Comparison of ENCODE assay signal across 8 mouse cellular contexts in genomic region chr10:69306205-69306604, GRCm38 (mm10). TPM values are rescaled to one million over a fixed set of nuclear protein-coding genes. Genes with fewer than 3 reads are reported as not detected.
DNase-seq lines count a peak whose midpoint lies in the region; ATAC-seq lines count a peak whose summit lies in the region.

No protein-coding gene starts in this region.

- H3K36me3 ChIP-seq in liver, embryonic 11.5 days (ENCODE audit: control insufficient read depth, insufficient read depth, low read length) = no peaks in the 10 kb centered on the region
- no peaks in the 10 kb centered on the region for H3K36me3 ChIP-seq in midbrain, embryonic 14.5 days (ENCODE audit: control insufficient read depth, insufficient read depth, low read length)

- no peak overlapping the region for H3K9ac ChIP-seq in liver, embryonic 11.5 days (ENCODE audit: low read depth, low read length)
- H3K9ac ChIP-seq in midbrain, embryonic 14.5 days (replicated peaks; ENCODE audit: low read length) = no peak overlapping the region

- peak overlapping the region; percentile 62 for H3K27ac ChIP-seq in liver, embryonic 11.5 days (ENCODE audit: low read depth, low read length)
- H3K27ac ChIP-seq in midbrain, embryonic 14.5 days (replicated peaks; ENCODE audit: low read depth, low read length) = no peak overlapping the region

- H3K4me1 ChIP-seq in liver, embryonic 11.5 days (replicated peaks; ENCODE audit: control insufficient read depth, insufficient read depth, low read length) = 0 out of 2 replicates have a peak, but pooled peaks cover 2% of the 10 kb centered on the region
- H3K4me1 ChIP-seq in midbrain, embryonic 14.5 days (ENCODE audit: control insufficient read depth, insufficient read depth, low read length) = no peaks in the 10 kb centered on the region

- peak; percentile 10 to 11 for DNase-seq in frontal cortex, postnatal 36 days (ENCODE audit: low spot score in 2 of 2)
- DNase-seq in urinary bladder, adult 18-20 months (ENCODE audit: low spot score in 2 of 2) = peak; percentile 39 to 48
- DNase-seq in urinary bladder, postnatal 10 days (ENCODE audit: low spot score) = no peak
- DNase-seq in gastrocnemius, postnatal 14 days = peak; percentile 50
- peak; percentile 57 for DNase-seq in liver, embryonic 11.5 days (ENCODE audit: low spot score)
- peak; percentile 33 for DNase-seq in retina, postnatal 7 days (ENCODE audit: low read depth, low spot score)
- no peak for DNase-seq in midbrain, embryonic 14.5 days

- no peaks in the 10 kb centered on the region for H3K9me3 ChIP-seq in liver, embryonic 11.5 days (ENCODE audit: control insufficient read depth, low read length)
- H3K9me3 ChIP-seq in midbrain, embryonic 14.5 days (ENCODE audit: control insufficient read depth, low read length) = no peaks in the 10 kb centered on the region

- intact Hi-C loops in gastrocnemius, postnatal 14 days (cut with DNase I; ENCODE audit: low total_unique reads) = loop anchor here (5.0 kb wide), 1 partner anchor 119 kb away; no protein-coding TSS in a partner anchor

- H3K4me2 ChIP-seq in liver, embryonic 11.5 days = peak overlapping the region; percentile 17
- no peak overlapping the region for H3K4me2 ChIP-seq in midbrain, embryonic 14.5 days (ENCODE audit: low read length)

- H3K27me3 ChIP-seq in liver, embryonic 11.5 days (replicated peaks; ENCODE audit: control insufficient read depth, insufficient read depth, low read length) = no peaks in the 10 kb centered on the region
- no peaks in the 10 kb centered on the region for H3K27me3 ChIP-seq in midbrain, embryonic 14.5 days (ENCODE audit: control insufficient read depth, insufficient read depth, low read length)

- H3K4me3 ChIP-seq in liver, embryonic 11.5 days (ENCODE audit: low read depth, low read length) = no peak overlapping the region
- H3K4me3 ChIP-seq in midbrain, embryonic 14.5 days (replicated peaks; ENCODE audit: low read depth, low read length) = no peak overlapping the region

- no peak for ATAC-seq in frontal cortex, adult (ENCODE audit: low TSS enrichment)
- ATAC-seq in liver, embryonic 11.5 days (replicated peaks; ENCODE audit: low FRiP score) = 0 out of 2 replicates have a peak, but pooled peaks have one; percentile 2
- ATAC-seq in midbrain, embryonic 14.5 days (ENCODE audit: low FRiP score, low TSS enrichment) = no peak

- WGBS in liver, embryonic 11.5 days = 35% methylated on average over 14 of the region's 14 CpGs
- WGBS in midbrain, embryonic 14.5 days = 66% methylated on average over 14 of the region's 14 CpGs

RNA-seq across cellular contexts. Expression of gene Cdk1, which starts 46.5 kb away (rescaled TPM):
- 10 to 100 TPM; 11.0 to 12.6 TPM for total RNA-seq in gastrocnemius, postnatal 14 days (2021)
- polyA plus RNA-seq in liver, embryonic 11.5 days (2014; fragmentation: Nextera tagmentation; extraction: Ambion mirVana) = 441 and 474 TPM in 2 replicates
- 60.5 and 94.2 TPM in 2 replicates for polyA plus RNA-seq in midbrain, embryonic 14.5 days (2014; fragmentation: Nextera tagmentation; extraction: Ambion mirVana)

Comparison
In these comparisons a context has a peak if more than half of its experiments do, and no peak if none do; other contexts are left out.
1. DNase-seq: peak in frontal cortex, postnatal 36 days (2 of 2), urinary bladder, adult 18-20 months (2 of 2), gastrocnemius, postnatal 14 days (single experiment), liver, embryonic 11.5 days (single experiment) and retina, postnatal 7 days (single experiment); none in urinary bladder, postnatal 10 days (single experiment) and midbrain, embryonic 14.5 days (single experiment).